Mouse (Mus musculus): ENCODE results near the gene Il16.
A peak's percentile ranks its signal among the peaks of the same experiment; 100 is the strongest.

GRCm38 (mm10) chr7:83675545-83676254 lies 69.8 kb downstream of the Il16 start:
- TF ChIP-seq CTCF (IDR thresholded peaks at IDR 0.05; ENCODE audit: extremely low read depth, insufficient read depth, insufficient read length, insufficient replicate concordance) (peak; percentile 86; the same call in 1 of the 2 replicates), POLR2A (IDR thresholded peaks at IDR 0.05; ENCODE audit: low read depth, low read length) (no peak)
